Mouse (Mus musculus): ENCODE results near the gene Hes7.

The Hes7 gene

DNA sequence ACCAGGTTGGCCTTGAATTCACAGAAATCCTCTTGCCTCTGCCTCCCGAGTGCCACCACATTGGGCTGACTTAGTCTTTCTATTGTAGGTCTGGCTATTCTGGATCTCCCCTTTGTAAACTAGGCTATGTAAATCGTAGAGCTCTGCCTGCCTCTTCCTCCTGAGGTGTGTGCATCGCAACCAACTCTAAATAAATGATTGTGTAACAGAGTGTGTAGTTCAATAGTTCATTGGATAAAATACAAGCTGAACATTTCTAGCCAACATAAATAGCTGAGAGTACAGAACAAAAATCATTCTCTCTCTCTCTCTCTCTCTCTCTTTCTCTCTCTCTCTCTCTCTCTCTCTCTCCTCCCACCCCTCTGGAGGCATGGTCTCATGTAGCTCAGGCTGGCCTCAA, 5.6 kb upstream of the Hes7 start:
- CTCF ChIA-PET: interaction anchor here (0.6 to 2.8 kb wide), 3 partner anchors 11 to 513 kb away, joined by 3 to 10 read pairs (median 4); no protein-coding TSS in a partner anchor

DNA sequence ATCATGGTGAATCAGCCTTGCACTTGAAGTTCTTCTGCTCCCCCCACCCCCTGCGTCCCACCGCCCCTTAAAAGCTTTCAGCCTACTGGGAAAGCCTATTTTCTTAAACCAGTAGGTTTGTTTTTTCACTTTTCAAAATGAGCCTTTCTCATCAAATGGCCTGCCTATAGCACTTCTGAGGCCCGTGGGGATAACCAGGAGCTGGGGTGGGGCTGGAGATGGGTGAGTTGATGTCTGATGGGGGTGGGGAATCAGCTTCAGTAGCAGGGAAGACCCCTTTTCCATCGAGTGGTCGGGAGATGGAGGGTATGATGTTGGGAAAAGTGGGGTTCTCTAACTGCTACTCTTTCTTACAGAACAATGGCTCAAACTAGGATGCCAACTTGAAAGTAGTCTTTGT, 3.4 kb upstream of the Hes7 start:
- CTCF ChIA-PET: interaction anchor here (2.8 kb wide), 1 partner anchor 14 kb away, joined by 10 read pairs; no protein-coding TSS in a partner anchor

DNA sequence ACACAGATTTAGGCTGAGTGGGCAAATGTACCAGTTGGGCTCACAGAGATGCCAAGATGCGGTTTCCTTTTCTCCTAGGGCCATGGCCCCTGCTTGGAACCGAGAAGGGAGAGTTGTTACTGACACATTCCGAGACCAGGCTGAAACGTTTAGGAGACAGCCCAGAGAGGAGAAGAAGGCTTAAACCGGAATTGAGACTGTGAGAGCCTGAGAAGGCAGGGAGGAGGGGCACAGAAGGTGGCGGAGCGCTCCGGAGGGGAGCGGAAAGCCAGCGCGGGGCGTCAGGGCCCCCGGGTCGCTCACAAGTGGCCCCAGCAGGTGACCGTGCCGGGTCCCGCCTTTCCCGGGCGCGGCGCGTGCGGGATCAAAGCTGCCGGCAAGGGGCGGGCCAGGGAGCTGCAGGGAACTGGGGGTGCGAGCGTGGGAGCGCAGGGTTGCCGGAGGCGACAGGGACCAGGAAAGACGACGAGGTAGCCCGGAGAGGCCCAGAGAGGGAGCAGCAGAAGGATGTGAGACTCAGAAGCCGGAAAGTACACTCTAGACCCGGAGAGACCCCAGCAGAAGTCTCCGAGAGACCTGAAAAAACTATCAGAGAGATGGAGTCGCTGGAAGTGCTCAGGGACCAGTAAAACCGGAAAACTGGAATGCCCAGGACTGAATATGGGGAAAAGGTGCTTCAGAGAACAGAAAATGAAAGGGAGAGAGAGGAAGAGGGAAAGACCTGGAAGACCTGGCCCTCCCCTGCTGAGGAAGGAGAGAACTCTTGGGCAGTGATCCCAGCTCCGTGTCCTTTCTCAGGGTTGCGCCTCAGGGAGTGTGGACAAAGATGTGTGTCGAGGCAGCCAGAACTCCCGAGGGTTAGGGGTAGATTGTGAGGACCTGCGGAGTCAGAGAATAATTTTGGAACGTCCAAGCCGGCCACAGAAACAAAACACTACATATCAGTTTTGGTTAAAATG, 2.2 kb upstream of the Hes7 start:
- CTCF ChIA-PET: interaction anchor here (1.8 kb wide), 1 partner anchor 14 kb away, joined by 3 read pairs; no protein-coding TSS in a partner anchor

DNA sequence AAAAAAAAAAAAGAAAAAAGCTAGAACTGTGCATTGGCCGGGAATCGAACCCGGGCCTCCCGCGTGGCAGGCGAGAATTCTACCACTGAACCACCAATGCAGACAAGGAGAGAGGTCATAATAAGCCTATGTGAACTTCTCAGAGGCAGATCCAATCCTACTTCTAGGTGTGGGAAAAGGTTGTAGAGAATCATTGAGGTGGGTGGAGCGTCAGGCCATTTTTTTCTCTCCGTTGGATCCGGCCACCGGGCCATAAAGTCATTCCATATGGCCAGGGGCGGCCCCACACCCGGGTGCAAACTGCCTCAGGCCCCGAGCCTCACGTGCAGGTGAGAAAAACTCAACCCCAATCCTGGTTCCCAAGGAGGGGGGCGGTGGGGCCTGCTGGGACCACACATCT, 1.4 kb upstream of the Hes7 start:
- CTCF ChIA-PET: interaction anchor here (0.5 to 1.8 kb wide), 2 partner anchors 15 to 152 kb away, joined by 3 to 8 read pairs; no protein-coding TSS in a partner anchor

DNA sequence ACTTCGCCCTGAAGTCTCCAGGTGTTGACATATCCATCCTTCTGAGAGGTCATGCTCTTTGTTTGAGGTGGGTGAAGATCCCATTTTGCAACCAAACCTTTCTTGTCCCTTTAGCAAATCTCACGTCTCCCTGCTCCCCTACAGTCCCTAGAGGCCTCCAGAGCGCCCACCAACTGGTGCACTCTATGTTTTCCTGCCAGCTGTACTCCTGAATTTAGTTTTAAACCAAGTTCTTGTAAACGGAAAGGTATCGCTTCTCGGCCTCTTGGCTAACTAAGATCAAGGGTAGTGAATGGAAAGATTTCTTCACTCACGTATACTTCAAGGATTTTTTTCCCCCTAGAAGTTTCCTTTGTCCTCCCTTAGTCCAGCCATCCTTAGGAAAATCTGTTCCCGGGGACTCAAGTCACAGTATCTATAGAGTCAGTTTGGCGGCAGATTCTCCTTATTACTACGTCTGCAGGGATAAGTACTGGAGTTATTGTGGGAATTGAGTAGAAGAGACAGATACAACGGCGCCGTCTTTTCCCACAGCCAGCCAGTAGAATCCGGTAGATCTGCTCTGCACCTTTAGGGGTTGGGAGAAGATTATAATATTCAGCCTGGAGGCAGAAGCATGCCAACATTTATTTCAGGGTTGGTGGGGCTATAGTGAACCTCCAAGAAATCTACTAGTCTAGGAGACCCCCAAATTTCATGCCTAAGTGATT, 603 bp upstream of the Hes7 start:
- CTCF ChIA-PET: interaction anchor here (0.6 to 1.8 kb wide), 4 partner anchors 16 to 64 kb away, joined by 3 to 12 read pairs (median 7); no protein-coding TSS in a partner anchor

DNA sequence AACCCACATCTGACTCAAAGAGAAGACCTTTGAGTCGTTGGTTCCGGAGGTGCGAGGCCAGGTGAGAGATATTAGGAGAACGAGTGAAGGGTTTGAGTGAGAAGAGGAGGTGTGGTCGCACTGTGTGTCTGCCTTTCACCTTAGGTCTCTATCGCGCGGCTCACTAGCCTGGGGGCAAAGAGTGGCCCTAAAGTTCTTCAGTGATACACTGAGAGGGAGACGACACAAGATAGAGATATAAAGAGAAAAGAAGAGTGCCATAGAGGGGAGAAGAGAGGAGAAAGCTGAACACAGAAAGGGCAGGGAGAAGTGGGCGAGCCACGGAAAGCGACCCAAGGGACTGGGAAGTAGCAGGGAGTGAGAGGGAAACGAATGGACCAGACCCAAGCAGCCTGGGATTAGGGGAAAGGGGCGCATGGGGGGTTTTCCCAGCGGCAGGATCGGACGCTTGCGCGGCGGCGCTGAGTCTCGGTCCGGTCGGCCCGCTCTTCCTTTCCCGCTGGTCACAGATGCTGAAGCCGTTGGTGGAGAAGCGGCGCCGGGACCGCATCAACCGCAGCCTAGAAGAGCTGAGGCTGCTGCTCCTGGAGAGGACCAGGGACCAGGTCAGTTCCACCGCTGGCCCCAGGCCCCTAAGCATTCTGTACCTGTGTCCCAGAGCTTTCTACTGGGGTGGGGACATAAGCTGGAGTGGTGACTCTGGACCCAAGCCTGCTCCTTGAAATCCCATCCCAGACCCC, 967 bp downstream of the Hes7 start:
- CTCF ChIA-PET: interaction anchor here (0.7 to 3.1 kb wide), 4 partner anchors 7 to 75 kb away, joined by 3 to 28 read pairs (median 4); no protein-coding TSS in a partner anchor

DNA sequence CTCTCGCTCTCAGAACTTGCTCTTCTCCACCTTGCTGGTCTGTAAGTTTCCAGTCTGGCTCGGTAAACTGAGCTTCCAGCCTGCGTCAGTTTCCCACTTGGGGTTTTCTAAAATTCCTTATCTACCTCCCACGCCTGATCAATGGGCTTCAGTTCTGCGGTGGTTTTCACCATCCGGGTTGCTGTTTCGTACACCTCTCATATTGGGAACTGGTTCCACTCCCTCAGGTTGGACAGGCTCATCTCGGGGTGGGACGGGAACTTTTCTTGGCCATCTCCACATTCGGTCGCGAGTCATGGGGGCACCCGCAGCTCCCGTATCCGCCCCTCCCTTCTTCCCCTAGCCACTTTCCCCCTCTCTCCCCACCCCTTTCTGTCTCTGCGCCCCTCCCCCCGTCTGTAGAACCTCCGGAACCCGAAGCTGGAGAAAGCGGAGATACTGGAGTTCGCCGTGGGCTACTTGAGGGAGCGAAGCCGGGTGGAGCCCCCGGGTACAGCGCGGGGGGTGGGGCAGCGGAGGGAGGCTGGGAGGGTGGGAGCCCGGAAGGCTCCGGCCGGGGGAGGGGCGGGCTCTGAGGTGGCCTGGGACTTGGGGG, 1.6 kb downstream of the Hes7 start:
- CTCF ChIA-PET: interaction anchor here (0.5 to 3.1 kb wide), 8 partner anchors 8 to 76 kb away, joined by 3 to 28 read pairs (median 4); partner anchors contain the start of gene Tmem107

DNA sequence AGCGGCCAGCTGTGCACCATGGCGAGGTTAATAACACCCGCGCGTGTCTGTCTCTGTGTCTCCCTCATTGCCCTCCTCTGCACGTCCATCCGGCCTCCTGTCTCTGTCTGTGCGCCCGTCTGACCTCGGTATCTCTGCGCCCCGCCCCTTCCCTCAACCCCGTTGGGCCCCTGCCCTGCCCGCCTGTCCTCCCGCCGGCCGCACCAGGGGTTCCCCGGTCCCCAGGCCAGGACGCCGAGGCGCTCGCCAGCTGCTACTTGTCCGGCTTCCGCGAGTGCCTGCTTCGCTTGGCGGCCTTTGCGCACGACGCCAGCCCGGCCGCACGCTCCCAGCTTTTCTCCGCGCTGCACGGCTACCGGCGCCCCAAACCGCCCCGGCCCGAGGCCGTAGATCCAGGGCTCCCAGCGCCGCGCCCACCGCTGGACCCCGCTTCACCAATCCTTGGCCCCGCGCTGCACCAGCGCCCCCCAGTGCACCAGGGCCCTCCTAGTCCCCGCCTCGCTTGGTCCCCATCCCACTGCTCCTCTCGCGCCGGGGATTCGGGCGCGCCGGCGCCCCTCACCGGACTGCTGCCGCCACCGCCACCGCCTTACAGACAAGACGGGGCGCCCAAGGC, 2.2 kb downstream of the Hes7 start, which contains the start of gene 9130213A22Rik:
TSS of gene 9130213A22Rik (minus strand) at position 254 of the 616 bp plus-strand sequence.
- CTCF ChIA-PET: interaction anchor here (0.5 to 3.1 kb wide), 8 partner anchors 29 to 120 kb away, joined by 3 to 28 read pairs (median 5); partner anchors contain the start of gene Tmem107

DNA sequence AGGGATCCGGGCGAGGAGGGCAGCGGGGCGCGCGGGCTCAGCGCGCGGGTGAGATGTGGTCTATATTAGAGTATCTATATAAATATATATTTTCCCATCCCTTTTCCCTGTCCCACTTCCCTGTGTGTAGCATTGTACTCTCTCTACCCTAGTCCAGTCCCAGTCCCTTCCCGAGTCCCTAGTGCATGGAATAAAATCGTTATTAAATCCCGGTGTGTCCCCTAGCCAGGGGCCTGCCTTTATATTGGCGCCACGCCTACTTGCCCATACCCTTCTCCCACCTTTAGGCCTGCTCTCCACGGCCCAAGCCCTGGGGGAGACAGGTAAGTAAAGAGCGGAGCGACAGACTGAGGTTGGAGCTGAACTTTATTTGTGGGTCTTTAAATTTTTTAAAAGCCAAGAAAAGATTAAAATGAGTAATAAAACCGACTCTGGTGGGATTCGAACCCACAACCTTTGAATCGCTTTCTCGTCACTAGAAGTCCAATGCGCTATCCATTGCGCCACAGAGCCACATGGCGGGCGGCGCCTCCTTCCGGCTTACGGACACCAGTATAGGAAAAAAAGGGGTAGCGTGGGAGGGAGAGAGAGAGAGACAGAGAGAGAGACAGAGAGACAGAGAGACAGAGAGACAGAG, 3.0 kb downstream of the Hes7 start:
- CTCF ChIA-PET: interaction anchor here (0.6 to 3.1 kb wide), 7 partner anchors 30 to 119 kb away, joined by 3 to 28 read pairs (median 5); partner anchors contain the start of gene Tmem107

DNA sequence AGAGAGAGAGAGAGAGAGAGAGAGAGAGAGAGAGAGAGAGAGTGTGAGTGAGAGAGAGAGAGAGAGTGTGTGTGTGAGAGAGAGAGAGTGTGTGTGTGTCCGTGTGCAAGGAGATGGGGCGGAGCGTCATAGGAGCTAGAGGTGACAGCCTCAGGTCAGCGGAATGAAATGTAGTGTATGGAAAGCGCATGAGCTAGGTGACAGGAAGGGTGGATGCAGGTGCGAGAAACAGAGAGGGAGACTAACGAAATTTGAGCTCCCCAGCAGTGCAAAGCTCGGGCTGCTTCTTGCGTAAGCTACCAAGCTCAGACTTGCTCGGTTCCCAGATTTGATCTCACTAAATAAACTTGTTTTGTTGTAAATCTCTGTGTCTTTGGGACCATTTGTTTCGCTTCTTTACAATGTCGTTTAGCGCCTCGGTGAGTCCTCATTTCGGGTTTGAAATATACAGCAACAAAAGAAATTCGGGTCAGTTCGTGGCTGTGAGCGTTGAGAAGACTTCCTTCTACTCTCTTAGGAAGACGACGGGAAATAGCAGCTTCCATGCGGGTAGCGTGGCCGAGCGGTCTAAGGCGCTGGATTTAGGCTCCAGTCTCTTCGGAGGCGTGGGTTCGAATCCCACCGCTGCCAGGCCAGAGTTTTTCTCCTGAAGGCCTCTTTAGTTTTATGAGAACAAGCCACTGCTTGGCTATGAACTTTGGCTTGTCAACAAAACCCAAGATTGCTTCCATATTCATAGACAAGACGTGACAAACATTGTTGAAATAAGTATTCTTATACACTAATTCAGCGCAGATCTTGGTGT, 3.7 kb downstream of the Hes7 start:
- CTCF ChIA-PET: interaction anchor here (0.7 to 3.1 kb wide), 3 partner anchors 31 to 83 kb away, joined by 4 to 28 read pairs (median 5); no protein-coding TSS in a partner anchor

DNA sequence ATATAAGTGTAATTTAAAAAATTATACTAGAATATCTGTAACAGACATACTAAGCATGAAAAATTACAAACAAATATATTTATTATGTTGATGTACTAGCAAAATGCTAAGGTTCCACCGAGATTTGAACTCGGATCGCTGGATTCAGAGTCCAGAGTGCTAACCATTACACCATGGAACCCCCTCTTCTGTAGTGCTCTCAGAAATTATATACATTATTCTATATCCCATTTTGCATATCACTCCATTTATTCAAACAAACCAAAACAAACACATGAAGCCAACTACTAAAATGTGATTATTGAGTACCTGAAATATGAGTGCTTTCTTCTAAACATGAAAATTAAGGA, 4.3 kb downstream of the Hes7 start:
- CTCF ChIA-PET: no interaction called here

DNA sequence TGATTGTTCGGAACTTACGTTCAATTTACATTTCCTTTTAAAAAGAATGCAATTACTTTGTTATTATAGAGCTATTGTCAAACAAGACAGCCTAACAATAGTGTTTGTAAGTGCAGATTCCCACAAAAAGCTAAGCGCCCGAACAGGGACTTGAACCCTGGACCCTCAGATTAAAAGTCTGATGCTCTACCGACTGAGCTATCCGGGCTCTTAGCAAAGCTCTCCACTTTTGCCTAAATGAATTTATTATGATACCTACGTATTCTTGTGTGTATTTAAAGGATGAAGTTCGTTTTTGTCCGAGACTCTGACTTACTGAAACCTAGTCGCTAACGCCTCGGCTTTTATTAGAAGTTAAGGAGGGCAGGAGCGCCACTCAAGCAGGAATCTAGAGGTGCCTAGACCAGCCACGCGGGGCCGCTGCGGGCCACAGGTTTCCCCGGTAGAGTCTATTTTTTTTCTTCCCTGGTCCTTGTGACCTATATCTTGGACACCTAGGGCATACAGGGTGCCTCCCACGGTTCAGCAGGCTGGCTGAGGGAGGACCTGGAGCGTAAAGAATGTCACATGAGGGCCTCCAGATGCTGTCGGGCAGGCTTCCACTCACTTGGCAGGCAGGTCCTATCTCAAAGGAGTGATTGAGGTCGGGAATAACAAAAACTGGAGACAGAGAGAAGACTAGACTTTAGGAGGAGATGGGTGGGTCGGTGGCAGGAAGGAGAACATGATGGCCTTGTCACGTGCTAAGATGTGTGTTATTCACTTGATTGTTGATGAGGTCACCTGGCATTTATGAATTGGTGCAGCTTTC, 5.0 kb downstream of the Hes7 start:
- CTCF ChIA-PET: no interaction called here

DNA sequence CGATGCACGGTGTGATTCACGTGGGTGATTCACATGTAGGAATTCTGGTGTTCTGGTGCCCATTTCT, 5.5 kb downstream of the Hes7 start, which contains the start of gene Aloxe3:
TSS of gene Aloxe3 (plus strand) at position 45 of the 67 bp plus-strand sequence.
- CTCF ChIA-PET: no interaction called here

DNA sequence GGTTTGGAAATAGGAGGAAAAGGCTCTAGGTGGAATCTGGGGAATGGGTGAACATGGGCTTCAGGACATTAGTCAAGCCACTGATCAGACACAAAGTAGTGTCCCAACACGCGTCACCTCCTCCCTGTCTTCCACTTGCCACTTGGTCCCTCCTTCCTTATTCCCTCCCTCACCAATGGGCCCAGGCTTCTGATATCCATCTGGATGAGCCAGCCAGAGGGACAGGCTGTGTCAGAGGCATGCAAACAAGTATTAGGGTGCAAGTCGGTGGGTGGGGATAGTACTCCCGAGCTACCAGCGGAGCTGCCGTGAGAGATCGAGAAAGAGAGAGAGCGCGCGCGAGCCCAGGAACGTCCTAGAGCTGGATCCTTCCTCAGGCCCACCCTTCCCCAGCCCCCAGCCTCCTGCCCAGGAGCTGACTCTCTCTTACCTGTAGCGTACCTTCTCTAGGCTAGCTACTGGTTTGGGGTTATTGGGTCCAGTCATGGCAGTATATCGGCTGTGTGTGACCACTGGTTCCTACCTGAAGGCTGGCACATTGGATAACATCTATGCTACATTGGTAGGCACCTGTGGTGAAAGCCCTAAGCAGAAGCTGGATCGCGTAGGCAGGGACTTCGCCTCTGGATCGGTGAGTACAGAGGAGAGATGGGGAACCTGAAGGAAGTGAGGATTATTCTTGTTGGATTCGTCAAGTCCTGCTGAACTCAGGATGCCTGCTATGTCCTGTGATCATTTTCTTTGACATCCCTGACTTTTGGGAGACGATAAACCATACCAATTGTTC, 5.9 kb downstream of the Hes7 start:
- CTCF ChIA-PET: no interaction called here

DNA sequence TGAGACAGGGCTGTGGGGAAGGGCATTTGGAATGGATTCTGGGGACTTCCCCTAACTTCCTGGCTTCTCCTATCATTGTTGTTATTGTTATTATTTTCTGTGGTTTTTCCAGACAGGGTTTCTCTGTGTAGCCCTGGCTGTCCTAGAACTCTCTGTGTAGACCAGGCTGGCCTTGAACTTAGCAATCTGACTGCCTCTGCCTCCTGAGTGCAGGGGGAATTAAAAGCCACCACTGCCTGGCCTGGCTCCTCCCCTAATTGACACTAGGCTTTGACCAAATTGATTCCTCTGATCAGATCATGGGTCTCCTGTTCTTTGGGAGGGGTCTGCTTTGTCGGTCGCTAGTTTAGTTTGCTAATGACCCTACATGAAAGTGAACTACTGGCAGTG, 6.5 kb downstream of the Hes7 start:
- CTCF ChIA-PET: no interaction called here

DNA sequence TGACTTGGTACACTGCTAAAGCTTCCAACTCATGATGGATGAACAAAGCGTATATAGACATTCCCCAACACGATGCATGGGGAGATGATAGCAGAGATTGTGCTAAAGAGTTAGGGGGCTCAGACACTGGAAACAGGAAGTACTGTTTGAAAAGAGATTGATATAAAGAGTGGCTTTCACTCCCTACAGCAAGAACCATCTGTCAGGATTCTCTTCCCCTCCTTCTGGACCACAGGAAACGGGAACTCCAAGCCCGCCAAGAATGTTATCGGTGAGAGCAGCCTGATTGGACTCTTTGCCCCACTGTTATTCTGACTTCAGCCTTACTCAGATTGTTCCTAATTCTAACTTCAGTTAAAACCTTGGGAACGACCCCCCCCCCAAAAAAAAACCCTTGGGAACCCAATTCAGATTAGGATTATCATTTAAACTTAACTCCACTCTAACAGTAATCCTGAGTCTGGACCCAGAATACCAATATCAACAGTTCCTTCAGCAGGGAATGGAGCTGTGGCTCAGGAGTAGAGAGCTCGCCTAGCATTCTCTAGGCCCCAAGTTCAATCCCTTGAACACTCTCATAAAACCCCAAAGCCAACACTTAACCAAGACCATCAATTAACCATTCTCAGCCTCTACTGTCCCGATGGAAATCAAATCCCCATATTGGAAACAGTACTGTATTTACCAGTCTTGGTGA, 8.4 kb downstream of the Hes7 start:
- CTCF ChIA-PET: interaction anchor here (0.7 kb wide), 1 partner anchor 60 kb away, joined by 3 read pairs; no protein-coding TSS in a partner anchor

DNA sequence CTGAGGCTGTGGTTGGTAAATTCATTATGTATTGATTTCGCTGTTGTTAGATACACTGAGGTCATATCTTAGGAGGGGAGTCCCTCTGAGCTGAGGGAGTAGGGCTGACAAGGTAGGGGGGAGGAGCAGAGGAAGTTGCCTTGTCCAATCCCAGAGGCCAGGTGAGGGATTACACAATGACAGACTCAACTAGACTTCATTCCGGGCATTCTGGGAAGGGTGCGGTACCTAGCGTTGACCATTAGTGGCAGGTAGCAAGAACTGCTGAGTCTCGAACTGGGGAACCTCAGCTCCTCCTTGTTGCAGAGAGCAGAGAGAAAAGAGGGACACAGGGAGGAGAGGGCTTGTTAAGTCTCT, 13.3 kb downstream of the Hes7 start:
- CTCF ChIA-PET: interaction anchor here (0.7 to 1.2 kb wide), 2 partner anchors 12 to 182 kb away, joined by 3 read pairs; no protein-coding TSS in a partner anchor

Measured in spleen, embryonic (tissue).